ENCODE assay signal across 8 mouse cellular contexts in genomic region chr15:12117242-12118092, GRCm38 (mm10). TPM values are rescaled to one million over a fixed set of nuclear protein-coding genes. Genes with fewer than 3 reads are reported as not detected.
DNase-seq lines count a peak whose midpoint lies in the region; ATAC-seq and TF ChIP-seq lines count a peak whose summit lies in the region.

Zfr (plus strand) TSS chr15:12117831.

- no peaks in the 10 kb centered on the region for H3K27me3 ChIP-seq in Patski
- no peaks in the 10 kb centered on the region for H3K27me3 ChIP-seq in hindbrain, embryonic 14.5 days (ENCODE audit: control insufficient read depth, insufficient read depth, low read length)

- peak within 1 kb of the TSS; percentile 95 for H3K4me3 ChIP-seq in hindbrain, embryonic 14.5 days (replicated peaks; ENCODE audit: low read length)

- TF ChIP-seq CTCF in Patski (IDR thresholded peaks at IDR 0.05), result peak; percentile 64

- CTCF ChIA-PET in Patski (lab: Charles Lee), result no interaction called here

- H3K9me3 ChIP-seq in hindbrain, embryonic 14.5 days (ENCODE audit: control insufficient read depth, low read length), result no peaks in the 10 kb centered on the region

- in situ Hi-C loops in Patski (cut with MboI; ENCODE audit: low pct_unique_long_range_greater_than_20kb), result no loop called here

- peak within 1 kb of the TSS; percentile 80 for H3K4me2 ChIP-seq in hindbrain, embryonic 14.5 days (replicated peaks)

- under 1% methylated on average over 58 of the region's 59 CpGs for WGBS in hindbrain, embryonic 14.5 days

- peak; percentile 86 for ATAC-seq in Patski
- peak; percentile 94 for ATAC-seq in hindbrain, embryonic 14.5 days (ENCODE audit: low FRiP score)

- no peak for DNase-seq in Patski (ENCODE audit: low read depth, low spot score)
- peak; percentile 95 for DNase-seq in cerebellum, postnatal 14 days
- peak; percentile 83 to 85 for DNase-seq in frontal cortex, postnatal 25 days (ENCODE audit: low spot score in 2 of 2)
- peak; percentile 89 for DNase-seq in hindbrain, embryonic 14.5 days (ENCODE audit: low spot score)
- peak; percentile 92 to 94 for DNase-seq in layer of hippocampus, postnatal 36 days
- peak; percentile 91 for DNase-seq in lung, postnatal 36 days
- peak; percentile 93 for DNase-seq in retina, postnatal 1 day
- peak; percentile 90 to 95 for DNase-seq in urinary bladder, adult 18-20 months (ENCODE audit: low spot score in 2 of 2)

- POLR2A ChIA-PET in Patski (lab: Charles Lee), result no interaction called here

- H3K4me1 ChIP-seq in hindbrain, embryonic 14.5 days (replicated peaks; ENCODE audit: control insufficient read depth, insufficient read depth, low read length), result peaks cover 15% of the 10 kb centered on the region

- H3K9ac ChIP-seq in hindbrain, embryonic 14.5 days, result peak within 1 kb of the TSS; percentile 98

- H3K36me3 ChIP-seq in hindbrain, embryonic 14.5 days (replicated peaks; ENCODE audit: control insufficient read depth, insufficient read depth), result no peaks in the 10 kb centered on the region

- H3K27ac ChIP-seq in hindbrain, embryonic 14.5 days, result peak within 1 kb of the TSS; percentile 91

RNA-seq across cellular contexts. Expression of gene Zfr, which starts in this region (rescaled TPM):
- 105 TPM for polyA plus RNA-seq in Patski (2021)
- polyA plus RNA-seq in hindbrain, embryonic 14.5 days (2014; fragmentation: Nextera tagmentation; extraction: Ambion mirVana), result 228 and 233 TPM in 2 replicates
- 100 to 1,000 TPM; 347 to 362 TPM for total RNA-seq in layer of hippocampus, postnatal 36 days (2021)
